Mouse (Mus musculus) G1E-ER4 (cell line): ENCODE measurements around the gene Has1. TPM values are rescaled to one million over a fixed set of nuclear protein-coding genes. Genes with fewer than 3 reads are reported as not detected.
A peak's percentile ranks its signal among the peaks of the same experiment; 100 is the strongest.

Source experiments
- GATA1 ChIP-seq: IDR thresholded peaks from one replicate; pipeline ENCODE4 v1.8.0; 2012; ENCODE audit warnings: low read length, inconsistent platforms
- polyA plus RNA-seq: library from polyadenylated mRNA; stranded (reverse); fragments of >175 nt; gene quantifications from 2 replicates; pipeline ENCODE4 v1.2.3, GENCODE M21; 2012

Gene Has1
- polyA plus RNA-seq, 1 experiment, result not detected

GRCm38 (mm10) chr17:17856612-17857011, 1.6 kb upstream of the Has1 start:
- no peak for TF ChIP-seq GATA1

GRCm38 (mm10) chr17:17849906-17850712, 4.9 kb downstream of the Has1 start:
- no peak for TF ChIP-seq GATA1

GRCm38 (mm10) chr17:17848988-17849387, 6.0 kb downstream of the Has1 start:
- peak; percentile 59 for TF ChIP-seq GATA1

GRCm38 (mm10) chr17:17845187-17846027, 9.6 kb downstream of the Has1 start:
- no peak for TF ChIP-seq GATA1

GRCm38 (mm10) chr17:17843534-17844261, 11.3 kb downstream of the Has1 start:
- TF ChIP-seq GATA1, result no peak

- TF ChIP-seq GATA1, result no peak
Measured at GRCm38 (mm10) chr17:17840796-17841195, 14.2 kb downstream of the Has1 start.

GRCm38 (mm10) chr17:17839276-17839675, 15.7 kb downstream of the Has1 start:
- no peak for TF ChIP-seq GATA1

- no peak for TF ChIP-seq GATA1
Measured at GRCm38 (mm10) chr17:17837919-17838701, 16.9 kb downstream of the Has1 start.

GRCm38 (mm10) chr17:17837426-17837825, 17.6 kb downstream of the Has1 start:
- TF ChIP-seq GATA1, result no peak

GRCm38 (mm10) chr17:17836101-17836500, 18.9 kb downstream of the Has1 start:
- TF ChIP-seq GATA1, result no peak

- no peak for TF ChIP-seq GATA1
Measured at GRCm38 (mm10) chr17:17834896-17835295, 20.1 kb downstream of the Has1 start.

- TF ChIP-seq GATA1, result no peak
Measured at GRCm38 (mm10) chr17:17830731-17831130, 24.3 kb downstream of the Has1 start.

- TF ChIP-seq GATA1, result no peak
Measured at GRCm38 (mm10) chr17:17829816-17830535, 25.0 kb downstream of the Has1 start.

- no peak for TF ChIP-seq GATA1
Measured at GRCm38 (mm10) chr17:17829052-17829785, 25.8 kb downstream of the Has1 start.
